In the genomic region with DNA sequence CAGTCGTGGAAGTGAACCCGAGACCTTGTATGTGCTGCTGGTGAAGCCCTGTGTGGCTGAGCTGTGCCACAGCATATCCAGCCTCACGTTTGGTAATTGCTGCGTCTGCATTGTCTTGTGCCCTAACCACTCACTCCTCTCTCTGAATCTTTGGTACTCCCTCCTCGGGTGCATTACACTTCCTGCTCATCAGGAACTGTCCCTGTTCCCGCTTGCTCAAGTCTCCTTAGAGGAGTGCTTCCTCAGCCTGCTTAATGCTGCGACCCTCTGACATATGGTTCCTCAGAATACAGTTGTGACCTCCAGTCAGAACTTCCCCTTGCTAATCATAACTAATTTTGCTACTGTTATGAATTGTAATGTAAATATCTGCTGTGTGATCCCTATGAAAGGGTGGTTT, we compare ENCODE assay signal across 24 mouse cellular contexts. TPM values are rescaled to one million over a fixed set of nuclear protein-coding genes. Genes with fewer than 3 reads are reported as not detected.
A peak's percentile ranks its signal among the peaks of the same experiment; 100 is the strongest.
DNase-seq lines count a peak whose midpoint lies in the region; ATAC-seq and TF ChIP-seq lines count a peak whose summit lies in the region.
"Had no signal": no experiment of that assay in that cellular context is flagged by ENCODE, and none has a peak within 500 bp of the region (broad histone marks: within the 10 kb centered on the region; RNA-seq: fewer than 3 reads in every experiment).

No protein-coding gene starts in this region.

- no peak for TF ChIP-seq EP300 in lung, postnatal 0 days (IDR thresholded peaks at IDR 0.05)

- H3K9me3 ChIP-seq in heart, embryonic 12.5 days (replicated peaks): no peaks in the 10 kb centered on the region
- H3K9me3 ChIP-seq in lung, postnatal 0 days (ENCODE audit: low read length): no peaks in the 10 kb centered on the region
- H3K9me3 ChIP-seq in intestine, embryonic 16.5 days (ENCODE audit: control insufficient read depth, low read length): no peaks in the 10 kb centered on the region
- no peaks in the 10 kb centered on the region for H3K9me3 ChIP-seq in stomach, embryonic 15.5 days
- no peaks in the 10 kb centered on the region for H3K9me3 ChIP-seq in forebrain, embryonic 13.5 days (replicated peaks)
- H3K9me3 ChIP-seq: embryonic facial prominence, embryonic 13.5 days; forebrain, embryonic 12.5 days; heart, embryonic 10.5 days; neural tube, embryonic 15.5 days had no signal

- peak; percentile 86 for DNase-seq in heart, adult 11 months
- DNase-seq in lung, postnatal 0 days (ENCODE audit: low spot score): no peak
- no peak for DNase-seq in lung, postnatal 36 days
- no peak for DNase-seq in left cerebral cortex, adult 8-10 months (ENCODE audit: low spot score in 2 of 2)
- DNase-seq: adrenal gland, postnatal 10 days; cerebellum, adult 8-10 months; cerebellum, postnatal 36 days; embryo, embryonic 11 days; kidney, adult 2 months; kidney, postnatal 14 days had no signal

- H3K4me3 ChIP-seq in heart, embryonic 12.5 days: no peak overlapping the region
- no peak overlapping the region for H3K4me3 ChIP-seq in lung, postnatal 0 days (ENCODE audit: low read depth, low read length)
- H3K4me3 ChIP-seq in intestine, embryonic 16.5 days (ENCODE audit: low read length): no peak overlapping the region
- H3K4me3 ChIP-seq in stomach, embryonic 15.5 days (replicated peaks): no peak overlapping the region
- H3K4me3 ChIP-seq in forebrain, embryonic 13.5 days: no peak overlapping the region
- H3K4me3 ChIP-seq: embryonic facial prominence, embryonic 13.5 days; erythroblast, embryonic 14.5 days; forebrain, embryonic 12.5 days; heart, embryonic 10.5 days; layer of hippocampus, adult 2 months; neural tube, embryonic 15.5 days had no signal

- H3K4me2 ChIP-seq in heart, embryonic 12.5 days: no peak overlapping the region
- H3K4me2 ChIP-seq in lung, postnatal 0 days (replicated peaks; ENCODE audit: low read depth, low read length): no peak overlapping the region
- H3K4me2 ChIP-seq in intestine, embryonic 16.5 days (ENCODE audit: low read depth, low read length): no peak overlapping the region
- H3K4me2 ChIP-seq in stomach, embryonic 15.5 days: no peak overlapping the region
- H3K4me2 ChIP-seq in forebrain, embryonic 13.5 days: no peak overlapping the region
- H3K4me2 ChIP-seq: embryonic facial prominence, embryonic 13.5 days; forebrain, embryonic 12.5 days; neural tube, embryonic 15.5 days had no signal

- H3K36me3 ChIP-seq in heart, embryonic 12.5 days: peaks cover 58% of the 10 kb centered on the region
- H3K36me3 ChIP-seq in lung, postnatal 0 days (ENCODE audit: insufficient read depth, low read length): peaks cover 4% of the 10 kb centered on the region
- peaks cover 11% of the 10 kb centered on the region for H3K36me3 ChIP-seq in intestine, embryonic 16.5 days (ENCODE audit: control insufficient read depth, insufficient read depth, low read length)
- peaks cover 5% of the 10 kb centered on the region; the same call in 1 of the 2 replicates for H3K36me3 ChIP-seq in stomach, embryonic 15.5 days
- H3K36me3 ChIP-seq in forebrain, embryonic 13.5 days (ENCODE audit: poor library complexity, severe bottlenecking): peaks cover 47% of the 10 kb centered on the region

- no peak overlapping the region for H3K27ac ChIP-seq in heart, embryonic 12.5 days (ENCODE audit: poor library complexity, severe bottlenecking)
- peak overlapping the region; percentile 33 for H3K27ac ChIP-seq in lung, postnatal 0 days (ENCODE audit: low read length)
- H3K27ac ChIP-seq in intestine, embryonic 16.5 days (ENCODE audit: low read length): peak overlapping the region; percentile 52
- peak overlapping the region; percentile 19; the same call in 1 of the 2 replicates for H3K27ac ChIP-seq in stomach, embryonic 15.5 days
- H3K27ac ChIP-seq in forebrain, embryonic 13.5 days: no peak overlapping the region
- H3K27ac ChIP-seq: embryonic facial prominence, embryonic 13.5 days; forebrain, embryonic 12.5 days; heart, embryonic 10.5 days; hindbrain, postnatal 0 days; layer of hippocampus, adult 2 months; neural tube, embryonic 15.5 days had no signal

- H3K27me3 ChIP-seq in heart, embryonic 12.5 days (replicated peaks): no peaks in the 10 kb centered on the region
- no peaks in the 10 kb centered on the region for H3K27me3 ChIP-seq in lung, postnatal 0 days (replicated peaks; ENCODE audit: insufficient read depth, low read length)
- H3K27me3 ChIP-seq in intestine, embryonic 16.5 days (replicated peaks; ENCODE audit: control insufficient read depth, insufficient read depth, low read length): no peaks in the 10 kb centered on the region
- no peaks in the 10 kb centered on the region for H3K27me3 ChIP-seq in stomach, embryonic 15.5 days (replicated peaks)
- no peaks in the 10 kb centered on the region for H3K27me3 ChIP-seq in forebrain, embryonic 13.5 days
- H3K27me3 ChIP-seq: embryonic facial prominence, embryonic 13.5 days; forebrain, embryonic 12.5 days; neural tube, embryonic 15.5 days had no signal

- no peaks in the 10 kb centered on the region for H3K4me1 ChIP-seq in heart, embryonic 12.5 days (replicated peaks)
- H3K4me1 ChIP-seq in lung, postnatal 0 days (ENCODE audit: insufficient read depth, low read depth, low read length): no peaks in the 10 kb centered on the region
- peaks cover 5% of the 10 kb centered on the region; the same call in 1 of the 2 replicates for H3K4me1 ChIP-seq in intestine, embryonic 16.5 days (ENCODE audit: control insufficient read depth, insufficient read depth, low read length)
- H3K4me1 ChIP-seq in stomach, embryonic 15.5 days: no peaks in the 10 kb centered on the region
- H3K4me1 ChIP-seq in forebrain, embryonic 13.5 days: no peaks in the 10 kb centered on the region
- H3K4me1 ChIP-seq: embryonic facial prominence, embryonic 13.5 days; forebrain, embryonic 12.5 days; heart, embryonic 10.5 days; neural tube, embryonic 15.5 days had no signal

- no peak for ATAC-seq in heart, embryonic 12.5 days (ENCODE audit: insufficient number of reproducible peaks, low FRiP score)
- no peak; the same call in none of the 2 replicates for ATAC-seq in lung, postnatal 0 days
- peak; percentile 19; the same call in 1 of the 2 replicates for ATAC-seq in intestine, embryonic 16.5 days
- ATAC-seq in stomach, embryonic 15.5 days (ENCODE audit: insufficient read depth, low FRiP score, low read depth): no peak
- ATAC-seq in forebrain, embryonic 13.5 days: no peak
- ATAC-seq: hindbrain, postnatal 0 days; midbrain, embryonic 16.5 days had no signal

- WGBS in heart, embryonic 12.5 days: 82% methylated on average over 7 of the region's 7 CpGs
- 55% methylated on average over 7 of the region's 7 CpGs for WGBS in lung, postnatal 0 days
- WGBS in intestine, embryonic 16.5 days: 66% methylated on average over 7 of the region's 7 CpGs
- 59% methylated on average over 7 of the region's 7 CpGs for WGBS in stomach, embryonic 15.5 days
- WGBS in forebrain, embryonic 13.5 days: 88% methylated on average over 7 of the region's 7 CpGs

- TF ChIP-seq CTCF in lung, postnatal 0 days (IDR thresholded peaks at IDR 0.05): no peak

- no peak overlapping the region for H3K9ac ChIP-seq in heart, embryonic 12.5 days
- no peak overlapping the region for H3K9ac ChIP-seq in lung, postnatal 0 days (replicated peaks; ENCODE audit: low read depth)
- H3K9ac ChIP-seq in intestine, embryonic 16.5 days (ENCODE audit: low read depth, low read length): no peak overlapping the region
- H3K9ac ChIP-seq in stomach, embryonic 15.5 days: no peak overlapping the region
- H3K9ac ChIP-seq in forebrain, embryonic 13.5 days: no peak overlapping the region
- H3K9ac ChIP-seq: embryonic facial prominence, embryonic 13.5 days; forebrain, embryonic 12.5 days; neural tube, embryonic 15.5 days had no signal

RNA-seq across cellular contexts. Expression of a gene that starts 34.2 kb away (rescaled TPM):
- polyA plus RNA-seq in heart, embryonic 12.5 days (2016; fragmentation: Nextera tagmentation; extraction: Ambion mirVana): 0.50 and 0.73 TPM in 2 replicates
- 0.33 and 1.1 TPM in 2 replicates for polyA plus RNA-seq in lung, postnatal 0 days (2015; fragmentation: Nextera tagmentation; extraction: Ambion mirVana)
- 0.81 and 2.1 TPM in 2 replicates for polyA plus RNA-seq in intestine, embryonic 16.5 days (2015; fragmentation: Nextera tagmentation; extraction: Ambion mirVana)
- 0.39 TPM in 1 of 2 replicates, not detected in the other for polyA plus RNA-seq in stomach, embryonic 15.5 days (2015; fragmentation: Nextera tagmentation; extraction: Ambion mirVana)
- polyA plus RNA-seq in forebrain, embryonic 13.5 days (2015; fragmentation: Nextera tagmentation; extraction: Ambion mirVana): 0.81 TPM in 1 of 2 replicates, not detected in the other
- total RNA-seq in left cerebral cortex, adult 8-10 months (2022): 1 to 10 TPM in 3 of 4 experiments, not detected in 1; 1.2 to 1.7 (median 1.6) TPM
- total RNA-seq: hematopoietic stem cell, adult 5-6 weeks; hindbrain, postnatal 0 days; liver, adult 2 months had no signal
- polyA plus RNA-seq: embryonic facial prominence, embryonic 13.5 days; erythroblast, embryonic 14.5 days; forebrain, embryonic 12.5 days; heart, embryonic 10.5 days; kidney, adult 2 months; liver, adult 2 months; midbrain, embryonic 16.5 days; neural tube, embryonic 15.5 days had no signal

RNA-seq across cellular contexts. Expression of a gene that starts 34.7 kb away (rescaled TPM):
- 92.2 and 92.5 TPM in 2 replicates for polyA plus RNA-seq in heart, embryonic 12.5 days (2016; fragmentation: Nextera tagmentation; extraction: Ambion mirVana)
- 79.4 and 85.9 TPM in 2 replicates for polyA plus RNA-seq in lung, postnatal 0 days (2015; fragmentation: Nextera tagmentation; extraction: Ambion mirVana)
- 66.9 and 74.3 TPM in 2 replicates for polyA plus RNA-seq in intestine, embryonic 16.5 days (2015; fragmentation: Nextera tagmentation; extraction: Ambion mirVana)
- polyA plus RNA-seq in stomach, embryonic 15.5 days (2015; fragmentation: Nextera tagmentation; extraction: Ambion mirVana): 91.3 and 91.4 TPM in 2 replicates
- polyA plus RNA-seq in forebrain, embryonic 13.5 days (2015; fragmentation: Nextera tagmentation; extraction: Ambion mirVana): 62.4 and 63.8 TPM in 2 replicates
- 10 to 100 TPM; 79.2 to 88.1 (median 83.0) TPM for total RNA-seq in left cerebral cortex, adult 8-10 months (2022)

Comparison
In these comparisons a context has a peak if more than half of its experiments do, and no peak if none do; other contexts are left out.
1. H3K27ac ChIP-seq: peak in lung, postnatal 0 days (single experiment), intestine, embryonic 16.5 days (single experiment) and stomach, embryonic 15.5 days (single experiment); none in heart, embryonic 12.5 days (single experiment) and forebrain, embryonic 13.5 days (single experiment).